Mouse (Mus musculus): Measurements from ENCODE around the gene Adcy6.

Adcy6 gene

DNA sequence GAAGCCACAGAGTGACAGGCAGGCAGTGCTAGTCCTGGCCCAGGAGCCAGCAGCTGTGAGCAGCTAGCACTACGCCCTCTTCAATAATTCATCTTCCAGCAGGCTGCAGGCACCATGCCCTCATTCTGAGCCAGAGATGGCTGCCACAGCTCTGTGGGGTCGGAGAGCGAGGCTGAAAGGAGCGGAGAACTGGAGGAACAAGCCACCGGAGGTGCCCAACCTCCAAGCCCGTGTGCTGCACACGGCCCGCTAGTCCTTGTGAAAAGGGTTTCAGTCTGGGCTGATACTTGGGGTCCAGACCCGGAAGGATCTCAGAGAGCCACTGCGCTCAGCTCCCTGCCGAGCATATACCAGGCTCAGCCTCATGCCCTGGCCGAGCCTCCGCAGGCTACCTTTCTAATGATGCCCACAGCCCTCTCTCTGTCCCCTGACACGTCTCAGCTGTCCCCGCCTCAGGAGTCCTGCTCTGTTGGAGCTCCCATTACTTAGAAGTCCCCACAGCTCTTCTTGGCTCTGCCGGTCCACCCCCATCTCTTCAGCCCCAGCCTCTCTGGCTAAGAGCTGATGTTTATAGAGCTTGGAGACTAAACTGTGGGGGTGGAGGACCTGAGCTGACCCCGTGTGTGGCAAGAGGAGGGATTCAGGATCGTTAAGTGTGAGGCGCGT, 18.8 kb upstream of the Adcy6 start:
- no peak for DNase-seq

DNA sequence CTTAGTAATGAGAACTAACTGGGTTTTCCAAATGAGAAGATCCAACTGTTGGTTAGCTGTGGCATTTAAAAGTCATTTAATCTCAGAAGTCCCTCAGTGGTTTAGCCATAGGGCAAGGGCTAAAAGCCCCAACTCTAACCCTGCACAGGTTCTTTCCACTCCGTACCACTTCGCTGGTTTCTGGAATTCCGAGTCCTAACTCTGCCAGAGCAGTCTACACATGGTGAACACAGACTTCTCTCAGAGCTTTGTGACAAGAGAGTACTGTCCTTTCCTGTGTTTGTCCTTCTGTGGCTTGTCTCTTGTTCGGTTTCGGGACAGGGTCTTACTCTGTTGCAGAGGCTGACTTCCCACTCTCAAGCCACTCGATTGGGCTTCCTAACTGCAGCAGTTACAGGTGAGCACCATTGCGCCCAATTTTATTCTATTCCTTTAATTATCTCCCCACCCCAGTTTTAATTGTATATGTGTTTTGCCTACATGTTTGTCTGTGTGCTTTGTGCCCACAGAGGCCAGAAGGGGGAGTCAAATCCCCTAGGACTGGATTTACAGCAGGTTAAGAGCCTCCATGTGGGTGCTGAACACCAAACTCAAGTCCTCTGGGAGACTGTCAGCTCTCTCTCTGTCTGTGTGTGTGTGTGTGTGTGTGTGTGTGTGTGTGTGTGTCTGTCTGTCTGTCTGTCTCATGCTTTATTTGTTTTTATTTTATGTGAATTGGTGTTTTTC, 16.8 kb upstream of the Adcy6 start:
- no peak for DNase-seq

DNA sequence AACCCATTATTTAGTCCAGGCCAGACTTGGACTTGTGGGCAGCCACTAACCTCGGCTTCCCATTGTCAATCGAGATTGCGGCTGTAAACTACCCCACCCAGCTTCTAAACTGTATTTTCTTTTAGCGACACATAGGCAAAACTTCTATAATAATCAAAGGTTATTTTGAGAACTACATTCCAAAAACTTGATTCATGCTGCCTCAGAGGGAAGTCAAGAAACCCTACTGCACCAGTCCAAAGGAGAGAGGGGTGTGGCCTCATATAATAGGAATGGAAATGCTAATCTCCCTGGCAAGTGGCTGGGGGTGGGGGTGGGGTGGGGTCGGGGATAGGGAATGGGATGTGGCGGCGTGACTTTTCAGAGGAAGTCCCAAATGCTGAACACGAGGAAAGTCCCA, 16.2 kb upstream of the Adcy6 start:
- no peak for DNase-seq

DNA sequence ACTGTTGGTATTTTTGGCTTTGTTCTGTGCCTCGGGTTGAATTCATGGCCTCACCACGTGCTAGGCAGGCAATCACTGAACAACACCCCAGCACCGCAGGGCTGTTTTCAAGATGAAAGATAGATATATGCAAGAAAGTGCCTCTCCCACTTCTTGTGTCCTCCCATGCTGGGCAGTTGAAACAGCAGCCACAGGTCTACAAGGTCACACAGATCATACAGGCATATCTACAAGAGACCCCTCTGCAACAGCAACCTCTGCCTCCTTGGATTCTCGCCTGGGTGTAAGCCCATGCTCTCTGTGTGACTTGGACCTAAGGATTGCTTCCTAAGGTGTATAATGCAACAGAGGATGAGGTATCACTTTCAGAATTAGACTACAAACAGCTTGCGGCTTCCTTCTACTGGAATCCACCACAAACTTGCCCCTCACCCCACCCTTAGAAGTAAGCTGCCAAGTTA, 13.5 kb upstream of the Adcy6 start:
- no peak for DNase-seq

DNA sequence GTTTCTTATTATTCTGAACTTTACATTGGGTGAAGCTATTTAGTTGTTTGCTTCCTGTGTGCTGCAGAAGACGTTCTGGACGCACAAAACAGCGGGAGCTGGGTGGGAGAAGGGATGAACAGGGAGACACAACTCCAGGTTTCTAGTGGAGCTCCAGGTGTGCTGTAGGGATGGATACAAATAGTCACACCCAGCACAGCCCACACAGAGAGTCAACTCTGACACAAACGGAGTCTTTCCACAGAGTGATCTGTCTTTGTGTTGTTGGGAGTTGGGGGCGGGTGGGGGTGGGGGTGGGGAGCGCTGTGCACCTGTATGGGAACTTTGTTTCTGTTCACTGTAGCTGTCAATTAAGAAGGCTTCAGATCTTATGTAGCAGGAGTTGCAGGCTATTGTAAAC, 12.8 kb upstream of the Adcy6 start:
- DNase-seq = no peak

DNA sequence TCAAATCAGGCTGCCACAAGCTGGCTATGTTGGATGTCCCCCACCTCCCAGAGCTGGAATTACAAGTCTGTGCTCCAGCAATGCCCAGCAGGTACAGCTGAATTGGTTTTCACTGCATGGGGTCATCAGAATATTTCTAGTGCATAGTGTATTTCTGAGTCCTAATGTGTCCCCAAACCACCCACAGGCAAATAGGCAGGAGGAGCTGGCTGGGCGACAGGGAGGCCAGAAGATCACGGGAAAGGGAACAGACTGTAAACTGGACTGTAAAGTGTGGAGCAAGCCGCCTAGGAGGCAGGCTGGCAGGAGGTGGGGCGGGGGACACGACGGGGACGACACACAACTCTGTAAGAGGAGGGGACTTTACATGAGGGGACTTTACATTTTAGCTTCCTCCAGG, 12.3 kb upstream of the Adcy6 start:
- no peak for DNase-seq

DNA sequence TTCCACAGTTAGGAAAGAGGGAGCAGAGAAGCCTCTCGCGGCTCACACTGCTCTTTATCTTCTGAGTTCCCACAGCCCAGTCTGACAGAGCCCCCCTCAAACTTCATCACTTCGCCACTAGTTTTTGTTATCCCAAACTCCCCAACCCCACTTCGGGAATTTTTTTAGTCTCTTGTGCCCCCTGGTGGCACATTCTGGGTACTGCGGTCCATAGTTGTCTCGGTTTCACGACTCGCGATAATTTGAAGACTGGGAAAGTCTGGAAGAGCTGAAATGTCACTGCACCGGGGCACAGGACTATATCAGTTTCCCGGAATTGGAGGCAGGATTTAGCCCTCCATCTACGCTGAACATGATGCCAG, 7.3 kb upstream of the Adcy6 start:
- DNase-seq = peak; percentile 30 to 74

DNA sequence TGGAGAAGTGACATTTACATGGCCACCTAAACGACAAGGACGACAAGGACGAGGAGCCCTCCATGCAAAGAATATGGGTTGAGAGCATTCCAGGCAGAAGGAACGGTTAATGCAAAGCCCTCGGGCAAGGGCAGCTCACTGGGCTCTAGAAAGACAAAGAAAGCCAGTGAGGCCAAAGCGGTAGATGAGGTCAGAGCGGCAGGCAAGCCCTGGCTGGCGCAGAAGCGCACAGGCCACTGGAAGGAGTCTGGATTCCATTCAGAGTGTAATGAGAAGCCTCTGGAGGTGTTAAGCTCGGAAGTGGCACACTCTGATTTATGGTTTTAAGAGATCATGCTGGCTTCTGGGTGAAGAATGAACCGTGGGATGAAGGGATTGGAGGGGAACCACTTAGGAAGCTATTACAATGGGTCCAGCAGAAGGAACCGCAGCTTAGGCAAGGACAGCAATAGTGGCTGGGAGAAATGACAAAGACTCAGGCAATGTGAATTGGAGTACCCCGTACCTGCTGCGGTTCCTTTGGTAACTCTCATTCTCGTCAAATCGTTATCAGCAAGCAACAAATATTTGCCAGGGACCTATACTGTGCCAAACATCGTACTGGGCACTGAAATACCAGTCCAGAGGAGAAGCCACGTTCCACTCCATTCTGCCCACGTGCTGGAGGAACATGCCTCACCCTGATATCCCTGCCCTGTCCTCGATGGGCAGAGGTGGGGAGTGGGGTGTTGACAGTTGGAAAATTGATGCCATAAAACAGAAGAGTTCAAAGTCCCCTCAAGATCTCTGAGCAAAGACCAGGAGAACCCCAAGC, 6.7 kb upstream of the Adcy6 start:
- DNase-seq = no peak

DNA sequence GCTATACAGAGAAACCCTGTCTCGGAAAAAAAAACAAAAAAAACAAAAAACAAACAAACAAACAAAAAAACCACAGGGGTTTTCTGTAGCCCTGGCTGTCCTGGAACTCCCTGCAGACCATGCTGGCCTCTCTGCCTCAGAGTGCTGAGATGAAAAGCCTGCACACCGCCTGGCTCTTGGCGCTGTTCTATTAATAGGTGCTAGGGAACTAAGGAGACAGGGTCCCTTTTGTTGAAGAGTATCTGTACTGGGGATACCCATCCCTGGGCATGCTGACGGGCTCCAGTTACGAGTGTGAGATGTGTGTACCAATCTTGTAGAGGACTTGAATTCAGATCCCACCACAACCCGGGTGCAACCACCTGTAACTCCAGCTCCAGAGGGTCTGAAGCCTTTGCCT, 5.9 kb upstream of the Adcy6 start:
- DNase-seq = no peak

DNA sequence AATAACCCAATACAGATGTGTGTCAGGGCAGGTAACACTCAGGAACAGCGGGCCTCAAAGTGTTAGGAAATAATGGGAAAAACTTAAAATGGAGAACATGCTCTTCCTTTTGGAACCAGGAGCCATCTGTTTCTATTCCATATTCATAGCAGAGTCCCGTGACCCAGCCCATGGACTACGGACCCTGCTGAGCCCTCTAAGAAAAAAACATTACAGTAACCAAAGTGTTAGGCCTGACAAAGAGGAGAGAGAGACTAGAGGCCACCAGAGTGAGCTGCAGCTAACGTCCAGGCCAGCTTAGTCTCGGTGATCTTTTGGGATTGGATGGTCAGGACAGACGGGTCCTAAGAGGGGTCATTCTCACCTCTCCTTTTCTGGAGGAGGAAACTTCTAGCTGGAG, 5.1 kb upstream of the Adcy6 start:
- no peak for DNase-seq

DNA sequence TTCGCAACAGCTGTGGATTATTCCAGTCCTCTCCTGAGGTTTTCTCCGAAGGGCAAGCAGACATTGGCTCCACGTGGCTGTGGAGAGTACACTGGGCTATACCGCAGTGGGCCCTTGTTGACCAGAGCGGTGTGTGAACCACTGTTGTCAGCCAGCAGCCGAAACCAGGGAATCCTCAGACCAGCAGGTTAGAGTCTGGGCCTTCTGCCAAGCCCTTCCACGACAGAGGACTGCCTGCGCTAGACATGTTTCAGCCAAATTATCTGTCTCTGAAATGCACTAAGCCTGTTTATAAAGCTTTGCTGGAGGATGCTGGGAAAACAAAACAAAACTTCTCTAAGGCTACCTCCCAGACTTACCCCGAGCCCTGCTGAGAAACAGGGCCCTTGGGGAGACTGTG, 4.7 kb upstream of the Adcy6 start:
- DNase-seq = no peak

DNA sequence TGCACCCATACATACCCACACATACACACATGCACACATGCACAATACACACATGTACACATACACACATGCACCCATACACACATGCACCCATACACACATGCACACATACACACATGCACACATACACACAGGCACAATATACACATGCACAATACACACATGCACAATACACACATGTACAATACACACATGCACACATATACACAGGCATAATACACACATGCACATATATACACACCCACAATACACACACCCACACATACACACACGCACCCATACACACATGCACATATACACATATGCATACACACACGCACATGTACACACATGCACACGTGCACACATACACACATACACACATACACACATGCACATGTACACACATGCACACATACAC, 2.4 kb upstream of the Adcy6 start:
- DNase-seq = no peak

DNA sequence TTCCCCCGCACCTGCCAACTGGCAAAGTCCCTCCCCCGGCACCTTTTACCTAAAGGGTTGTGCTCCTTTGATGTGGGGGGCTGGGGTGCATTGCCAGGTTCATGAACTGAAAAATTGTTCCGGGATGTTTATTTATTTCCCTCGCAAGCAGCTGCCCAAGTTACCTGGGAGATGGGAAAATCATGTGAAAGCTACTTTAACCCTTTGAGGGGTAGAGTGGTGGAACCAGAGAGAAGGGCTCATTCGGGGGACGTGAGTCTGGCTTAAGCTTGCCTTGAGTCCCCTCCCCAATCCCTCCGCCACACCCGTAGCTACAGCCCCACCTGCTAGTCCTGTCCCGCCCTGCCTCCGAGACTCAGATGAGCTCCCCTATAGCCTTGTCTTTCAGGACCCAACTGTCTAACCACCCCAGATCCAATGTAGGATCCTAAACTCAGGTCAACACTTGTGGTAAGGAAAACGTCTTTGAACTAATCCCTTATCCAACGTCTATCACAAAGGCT, 306 bp upstream of the Adcy6 start:
- no peak for DNase-seq

DNA sequence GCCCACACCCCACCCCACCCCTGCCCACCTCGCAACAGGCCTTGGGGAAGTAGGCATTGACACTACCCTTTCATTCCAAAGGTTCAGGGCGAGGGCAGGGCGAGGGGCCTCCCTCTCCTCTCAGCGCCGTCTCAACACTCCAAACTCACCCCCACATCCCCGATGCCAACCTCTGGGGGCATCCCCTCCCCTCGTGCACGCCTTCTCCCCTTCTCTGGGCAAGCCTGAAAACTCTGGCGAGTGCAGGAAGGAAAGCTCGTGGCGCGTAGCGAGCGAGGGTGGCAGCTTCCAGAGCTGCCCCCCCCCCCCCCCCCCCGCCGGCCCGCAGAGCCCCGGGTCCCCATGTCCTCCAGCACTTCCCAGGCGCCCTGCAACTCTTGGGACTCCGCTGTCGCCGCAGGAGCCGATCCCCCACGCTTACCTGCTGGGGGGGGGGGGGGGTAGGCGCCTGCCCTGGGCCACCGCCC, 1.1 kb downstream of the Adcy6 start:
- no peak for DNase-seq

DNA sequence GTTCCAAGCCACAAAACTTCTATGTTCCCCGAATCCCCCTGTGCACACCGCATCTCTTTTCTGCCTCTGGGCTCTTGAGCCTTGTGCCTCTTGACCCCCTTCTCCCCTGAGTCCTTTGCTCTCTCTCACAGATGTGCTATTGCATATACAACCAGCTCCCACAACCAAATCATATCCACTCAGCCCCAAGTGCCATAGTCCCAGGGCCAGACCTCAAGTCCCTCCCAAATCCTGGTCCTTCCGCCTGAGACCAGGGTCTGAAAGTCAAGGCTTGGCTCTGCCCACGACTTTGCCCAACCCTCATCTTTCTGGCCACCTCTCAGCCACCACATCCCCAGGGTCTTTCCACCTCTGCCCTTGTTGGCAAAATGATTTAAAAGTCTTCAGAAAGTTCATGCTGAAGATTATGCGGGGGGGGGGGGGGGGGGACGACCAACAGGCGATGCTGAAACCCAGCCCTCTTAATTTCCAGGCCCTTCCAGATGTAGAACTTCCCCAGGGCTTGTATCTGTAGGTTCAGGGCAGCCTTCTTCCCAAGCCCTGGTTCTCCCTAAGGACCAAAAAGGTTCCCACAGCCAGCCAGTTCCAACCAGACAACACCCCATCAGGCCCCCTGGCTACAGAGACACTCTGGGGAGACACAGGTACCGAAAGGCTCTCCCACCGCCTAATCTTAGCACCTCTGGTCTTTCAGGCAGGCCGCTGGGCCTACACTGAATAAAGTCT, 1.7 kb downstream of the Adcy6 start:
- DNase-seq = no peak

DNA sequence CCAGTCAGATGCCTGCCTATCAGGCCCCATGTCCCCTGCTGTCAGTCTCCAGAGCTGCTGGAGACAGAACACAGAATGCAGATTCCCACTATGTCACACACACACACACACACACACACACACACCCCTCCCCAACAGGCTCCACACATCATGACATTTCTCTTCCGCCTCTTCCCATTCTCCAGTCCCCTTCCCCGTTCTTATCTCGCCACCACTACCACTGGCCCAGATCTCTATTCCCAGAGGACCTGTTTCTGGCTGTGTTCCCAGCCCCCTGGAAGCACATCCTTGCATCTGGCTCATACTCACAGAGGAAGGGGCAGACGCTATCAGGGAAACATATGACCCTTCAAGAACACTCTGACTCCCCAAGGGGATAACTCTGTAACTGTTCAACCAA, 2.3 kb downstream of the Adcy6 start:
- DNase-seq = no peak

DNA sequence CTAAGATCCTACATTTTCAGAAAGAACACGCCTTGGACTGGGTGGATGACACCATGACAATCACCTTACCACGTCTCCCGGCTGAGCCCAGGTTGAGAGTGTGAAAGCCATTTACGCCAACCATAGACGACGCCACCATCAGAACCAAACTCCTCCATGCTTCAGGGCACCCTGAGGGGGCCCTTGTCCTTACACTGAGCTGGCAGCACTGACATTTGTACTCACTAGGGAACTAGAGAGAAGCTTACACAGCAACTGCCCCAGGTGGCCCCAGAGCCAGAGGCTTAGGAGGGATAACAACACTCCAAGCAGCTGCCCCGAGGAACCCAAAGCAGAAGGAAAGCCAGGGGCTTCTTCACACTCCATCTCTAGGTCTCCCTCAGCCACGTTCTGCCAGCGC, 3.1 kb downstream of the Adcy6 start:
- no peak for DNase-seq

DNA sequence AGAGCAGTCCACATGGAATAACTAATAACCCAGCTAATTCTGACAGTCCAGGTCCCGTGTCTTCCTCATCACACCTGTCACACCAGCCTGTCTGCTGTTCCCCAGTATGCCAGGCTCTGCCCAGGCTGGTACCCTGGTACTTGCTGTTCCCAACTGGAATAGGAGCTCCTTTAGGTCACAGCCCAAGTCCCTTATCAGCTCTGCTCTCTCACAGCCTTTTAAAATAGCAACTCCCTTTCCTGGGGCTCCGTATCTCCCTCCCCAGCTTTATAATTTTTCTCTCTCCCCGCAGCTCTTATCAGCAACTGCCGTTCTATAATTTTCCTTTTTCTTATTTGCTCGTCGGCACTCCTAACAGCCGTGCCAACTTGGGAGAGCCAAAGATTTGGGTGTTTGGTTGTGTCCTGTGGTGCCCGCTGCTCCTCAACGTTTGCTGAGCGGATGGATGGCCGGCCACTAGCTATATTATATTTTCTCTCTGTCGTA, 3.8 kb downstream of the Adcy6 start:
- DNase-seq = no peak

DNA sequence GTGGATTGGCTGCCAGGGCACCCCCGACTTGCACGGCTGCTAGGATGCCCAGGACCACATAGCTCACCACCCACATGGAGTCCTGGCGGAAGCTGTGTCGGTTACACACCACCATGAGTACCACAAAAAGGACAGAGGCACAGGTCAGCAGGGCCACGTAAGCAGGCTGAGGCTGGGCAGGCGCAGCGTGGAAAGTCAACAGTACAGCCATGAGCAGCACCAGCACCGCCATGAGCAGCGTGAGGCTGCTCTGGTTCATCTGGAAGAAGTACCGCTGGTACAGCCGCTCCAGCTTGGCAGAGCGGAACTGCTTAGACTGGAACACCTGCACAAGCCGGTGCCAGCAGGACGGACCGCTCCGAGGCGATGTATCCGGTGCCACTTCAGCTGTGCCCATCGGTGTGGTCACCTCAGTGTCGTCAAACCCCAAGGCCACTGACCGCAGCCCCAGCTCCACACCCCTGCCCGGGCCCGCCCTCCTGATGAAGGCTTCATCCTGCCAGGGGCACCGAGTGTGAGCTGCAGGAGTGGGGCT, 5.8 kb downstream of the Adcy6 start:
- DNase-seq = no peak

DNA sequence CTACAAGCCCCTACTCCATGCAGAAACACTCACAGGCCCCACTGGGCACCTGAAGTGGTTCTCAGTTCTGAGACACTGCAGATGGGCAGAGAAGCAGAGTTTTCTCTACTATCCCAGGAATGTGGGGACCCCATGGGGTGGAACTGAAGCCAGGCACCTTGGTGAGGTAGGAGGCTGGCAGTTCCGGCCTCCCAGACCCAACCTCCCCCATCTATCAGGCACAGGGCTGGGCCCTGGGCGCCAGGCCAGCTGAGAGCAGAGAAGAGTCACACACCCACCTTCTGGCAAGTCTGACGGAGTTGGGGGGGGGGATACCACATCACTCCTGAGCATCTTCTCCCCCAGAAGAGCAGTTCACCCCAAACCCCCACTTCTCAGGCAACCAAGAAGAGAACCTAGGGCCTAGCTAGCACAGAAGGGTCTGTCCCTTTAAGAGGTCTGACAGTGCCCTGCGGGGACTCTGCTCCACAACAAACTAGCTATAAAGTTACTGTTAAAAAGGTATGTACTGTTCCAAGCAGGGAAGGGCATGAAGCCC, 6.9 kb downstream of the Adcy6 start:
- no peak for DNase-seq

DNA sequence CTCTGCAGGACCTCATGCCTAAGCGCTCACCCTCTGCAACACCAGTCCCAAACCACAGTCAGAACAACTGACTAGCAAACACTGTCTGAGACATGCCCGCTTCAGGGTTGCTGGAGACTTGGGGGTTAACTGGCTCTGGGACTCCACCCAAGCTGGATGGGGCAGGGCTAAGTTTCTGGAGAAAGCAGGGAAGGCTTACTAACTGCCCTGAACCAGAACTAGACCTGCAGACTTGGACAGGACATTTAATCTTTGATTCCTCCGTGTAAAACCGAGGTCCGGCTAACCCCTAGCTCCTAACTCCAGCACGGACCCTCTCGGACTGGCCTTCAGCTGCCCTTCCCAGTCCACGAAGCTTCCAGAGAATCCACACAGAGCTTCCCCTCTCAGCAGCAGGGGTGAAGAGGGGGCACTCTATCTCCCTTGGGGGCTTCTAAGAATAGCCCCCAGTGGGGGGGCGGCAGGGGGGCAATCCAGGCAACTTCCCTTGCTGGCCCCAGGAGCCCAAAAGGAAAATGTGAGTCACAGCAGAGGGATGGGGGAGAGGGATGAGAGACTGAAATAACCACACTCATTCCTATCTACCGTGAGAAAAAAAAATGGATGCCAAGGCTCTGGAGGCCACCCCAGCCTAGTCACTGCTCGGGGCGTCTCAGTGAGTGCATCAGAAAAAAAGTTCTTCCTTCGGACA, 7.5 kb downstream of the Adcy6 start:
- no peak for DNase-seq

DNA sequence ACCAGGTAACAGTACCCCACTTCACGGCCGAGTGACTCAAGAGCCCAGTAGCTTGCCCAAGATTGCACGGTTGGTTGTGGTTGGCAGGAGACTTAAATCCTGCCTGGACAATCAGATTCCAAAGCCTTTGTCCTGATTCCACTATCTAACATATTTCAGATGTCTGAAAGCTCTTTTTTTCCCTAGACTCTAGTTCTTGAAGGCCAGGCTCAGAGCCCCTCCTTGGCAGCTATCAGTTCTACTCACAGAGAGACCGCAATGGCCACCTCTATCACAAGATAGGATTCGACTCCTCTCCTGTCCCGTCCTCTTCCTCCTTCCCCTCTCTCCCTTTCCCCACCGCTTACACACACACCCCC, 8.1 kb downstream of the Adcy6 start:
- DNase-seq = no peak

Data from spleen, adult 18-20 months (tissue).